Mouse (Mus musculus): Measurements from ENCODE around the gene Olfr589.
"Not testable (repeated sequence)": the region's sequence is repeated elsewhere in the genome, so short reads cannot be mapped to it uniquely, and the experiment has no call there.

Gene Olfr589
- long read RNA-seq, experiment 1, result 0 reads
- long read RNA-seq, experiment 2, result 0 reads

DNA sequence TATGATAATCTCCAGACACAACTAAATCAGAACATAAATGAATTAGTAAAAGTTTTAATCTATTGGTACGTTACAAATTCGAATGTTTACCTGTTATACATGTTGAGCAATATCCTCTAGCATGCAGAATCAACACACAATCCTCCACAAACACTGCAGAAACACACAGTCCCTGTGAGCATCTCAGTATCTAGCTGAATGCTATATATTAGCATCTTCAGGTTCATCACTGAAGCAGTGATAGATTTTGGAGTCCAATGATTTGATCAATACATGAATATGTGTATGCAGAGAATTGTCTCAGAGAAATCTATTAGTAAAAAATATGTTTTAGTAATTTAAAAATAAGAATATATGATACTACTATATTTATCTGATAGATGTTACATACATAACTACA lies at the start of gene Olfr589:
TSS of gene Olfr589 (minus strand) at position 101 of the 400 bp plus-strand sequence.
- intact Hi-C loops (cut with DNase I), result no loop called here

DNA sequence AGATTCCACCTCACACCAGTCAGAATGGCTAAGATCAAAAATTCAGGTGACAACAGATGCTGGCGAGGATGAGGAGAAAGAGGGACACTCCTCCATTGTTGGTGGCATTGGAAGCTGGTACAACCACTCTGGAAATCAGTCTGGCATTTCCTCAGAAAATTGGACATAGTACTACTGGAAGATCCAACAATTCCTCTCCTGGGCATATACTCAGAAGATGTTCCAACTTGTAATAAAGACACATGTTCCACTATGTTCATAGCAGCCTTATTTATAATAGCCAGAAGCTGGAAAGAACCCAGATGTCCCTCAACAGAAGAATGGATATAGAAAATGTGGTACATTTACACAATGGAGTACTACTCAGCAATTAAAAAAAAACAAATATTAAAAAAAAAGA lies 28.3 kb upstream of the Olfr589 start, which contains the start of gene Olfr592:
TSS of gene Olfr592 (plus strand) at position 301 of the 400 bp plus-strand sequence.
- intact Hi-C loops (cut with DNase I), result not testable (repeated sequence)

- intact Hi-C loops (cut with DNase I), result no loop called here
Observed at GRCm38 (mm10) chr7:103178240-103178639, 22.1 kb upstream of the Olfr589 start, which contains the start of gene Olfr591. Olfr591 (minus strand) TSS chr7:103178340.

- intact Hi-C loops (cut with DNase I), result no loop called here
Observed at GRCm38 (mm10) chr7:103169697-103170096, 13.5 kb upstream of the Olfr589 start.

- intact Hi-C loops (cut with DNase I), result no loop called here
Observed at GRCm38 (mm10) chr7:103140579-103140978, 15.6 kb downstream of the Olfr589 start, which contains the start of gene Olfr588-ps1. Olfr588-ps1 (plus strand) TSS chr7:103140879.

DNA sequence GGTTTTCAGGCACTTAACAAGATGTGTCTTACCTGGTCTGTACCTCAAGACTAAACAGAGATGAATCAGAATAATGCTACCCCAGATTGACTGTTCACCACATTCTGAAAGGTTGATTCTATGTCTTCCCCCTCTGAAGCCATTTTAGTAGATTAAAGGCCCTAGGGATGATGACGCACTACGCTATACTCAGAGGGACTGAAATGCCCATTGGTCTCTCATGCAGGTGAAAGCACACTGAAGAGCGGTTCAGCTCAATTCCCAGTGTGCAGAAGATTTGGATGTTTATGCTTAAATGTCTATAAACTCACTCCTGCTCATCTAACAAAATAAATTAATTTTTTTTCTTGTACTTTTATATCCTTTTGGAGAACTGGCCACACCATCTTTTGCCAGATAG lies 30.6 kb downstream of the Olfr589 start, which contains the start of gene Olfr586:
TSS of gene Olfr586 (minus strand) at position 101 of the 400 bp plus-strand sequence.
- intact Hi-C loops (cut with DNase I), result no loop called here

DNA sequence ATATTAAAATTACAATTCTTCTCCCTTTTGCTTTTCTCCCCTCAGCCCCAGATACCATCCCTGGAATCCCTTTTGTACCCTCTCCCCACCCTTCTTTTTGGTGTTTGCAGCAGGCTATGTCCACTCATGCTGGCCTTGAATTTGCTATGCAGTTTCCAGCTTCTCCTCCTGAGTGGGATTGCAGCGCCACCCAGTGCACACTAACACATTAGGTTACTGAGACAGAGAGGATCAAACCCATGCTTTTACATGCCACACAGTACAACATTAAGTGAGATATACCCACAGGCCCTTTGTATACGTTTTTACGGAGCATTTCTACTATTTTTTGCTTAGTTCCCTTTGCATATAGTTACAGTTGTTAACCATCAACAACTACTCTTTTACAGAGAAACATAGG lies 36.8 kb downstream of the Olfr589 start:
- intact Hi-C loops (cut with DNase I), result no loop called here
